Mouse (Mus musculus) yolk sac, embryonic 10.5 days (tissue): Measurements from ENCODE around the gene Hoxb1.

ENCODE experiments used
- DNase-seq: peaks from one replicate; pipeline ENCODE4 v3.0.0-alpha.2; 2017; ENCODE audit warnings: low spot score

Hoxb1 gene

GRCm38 (mm10) chr11:96365441-96366091 is at the start of gene Hoxb1:
TSS of gene Hoxb1 (plus strand) at chr11:96365752.
- DNase-seq, result no peak

GRCm38 (mm10) chr11:96316696-96317607 is 48.6 kb upstream of the Hoxb1 start:
- no peak for DNase-seq

GRCm38 (mm10) chr11:96317608-96318367 is 47.8 kb upstream of the Hoxb1 start, which contains the start of gene Hoxb4:
TSS of gene Hoxb4 (plus strand) at chr11:96318267.
- no peak for DNase-seq

GRCm38 (mm10) chr11:96318368-96319070 is 47.0 kb upstream of the Hoxb1 start:
- DNase-seq, result peak; percentile 84

- peak; percentile 74 for DNase-seq
Measured at GRCm38 (mm10) chr11:96319071-96319902, 46.3 kb upstream of the Hoxb1 start.

- DNase-seq, result no peak
Measured at GRCm38 (mm10) chr11:96319910-96320309, 45.6 kb upstream of the Hoxb1 start.

- DNase-seq, result no peak
Measured at GRCm38 (mm10) chr11:96320688-96321087, 44.9 kb upstream of the Hoxb1 start.

GRCm38 (mm10) chr11:96321846-96322245 is 43.7 kb upstream of the Hoxb1 start:
- DNase-seq, result no peak

GRCm38 (mm10) chr11:96322738-96323137 is 42.8 kb upstream of the Hoxb1 start:
- no peak for DNase-seq

- DNase-seq, result no peak
Measured at GRCm38 (mm10) chr11:96323154-96323553, 42.4 kb upstream of the Hoxb1 start, which contains the start of gene Hoxb3. TSS of gene Hoxb3 (plus strand) at chr11:96323326.

- DNase-seq, result no peak
Measured at GRCm38 (mm10) chr11:96324125-96324524, 41.4 kb upstream of the Hoxb1 start.

GRCm38 (mm10) chr11:96324965-96325364 is 40.6 kb upstream of the Hoxb1 start:
- no peak for DNase-seq

GRCm38 (mm10) chr11:96325747-96326212 is 39.8 kb upstream of the Hoxb1 start:
- DNase-seq, result no peak

GRCm38 (mm10) chr11:96326705-96327104 is 38.8 kb upstream of the Hoxb1 start:
- no peak for DNase-seq

- no peak for DNase-seq
Measured at GRCm38 (mm10) chr11:96327122-96327521, 38.4 kb upstream of the Hoxb1 start.

GRCm38 (mm10) chr11:96327750-96328149 is 37.8 kb upstream of the Hoxb1 start:
- DNase-seq, result no peak

GRCm38 (mm10) chr11:96328605-96329004 is 36.9 kb upstream of the Hoxb1 start:
- DNase-seq, result no peak

- DNase-seq, result no peak
Measured at GRCm38 (mm10) chr11:96332105-96332504, 33.4 kb upstream of the Hoxb1 start.

- DNase-seq, result no peak
Measured at GRCm38 (mm10) chr11:96332618-96333032, 32.9 kb upstream of the Hoxb1 start.

GRCm38 (mm10) chr11:96333241-96334001 is 32.1 kb upstream of the Hoxb1 start:
- no peak for DNase-seq
